Mouse (Mus musculus) embryonic fibroblast, embryonic 13.5 days (primary cell): Measurements from ENCODE around the gene Agtr1b.

Experiments
- CTCF ChIP-seq: IDR thresholded peaks from 2 replicates; pipeline ENCODE4 v1.5.1; 2011; ENCODE audit warnings: mild to moderate bottlenecking, control low read depth, low read length, moderate library complexity, borderline replicate concordance; ENCODE audit not compliant: insufficient read depth
- POLR2A ChIP-seq: IDR thresholded peaks from 2 replicates; pipeline ENCODE4 v1.6.1; 2011; ENCODE audit warnings: low read depth, mild to moderate bottlenecking, control low read depth, low read length, moderate library complexity

- no peak for TF ChIP-seq CTCF
- no peak for TF ChIP-seq POLR2A
Measured at GRCm38 (mm10) chr3:20317233-20317632, 49.7 kb downstream of the Agtr1b start.
